Mouse (Mus musculus) heart, adult 2 months (tissue): ENCODE results near the gene Gnai2. TPM values are rescaled to one million over a fixed set of nuclear protein-coding genes. Genes with fewer than 3 reads are reported as not detected.

ENCODE experiments used
- DNase-seq, 2 experiments: peaks; one replicate each; pipeline ENCODE4 v3.0.0; 2021
- H3K27ac ChIP-seq: fragments of 200-600 bp; 2 replicates; pipeline ENCODE4 v1.8.1; 2022
- H3K27me3 ChIP-seq: fragments of 200-500 bp; 2 replicates; pipeline ENCODE4 v1.6.1; 2012; ENCODE audit warnings: mild to moderate bottlenecking, low read length, inconsistent platforms, mixed read lengths; ENCODE audit not compliant: control insufficient read depth, insufficient read depth
- H3K36me3 ChIP-seq: fragments of 200-500 bp; 2 replicates; pipeline ENCODE4 v1.6.1; 2012; ENCODE audit warnings: low read length, inconsistent platforms; ENCODE audit not compliant: control insufficient read depth, insufficient read depth
- H3K4me1 ChIP-seq: fragments of 200-500 bp; 2 replicates; pipeline ENCODE4 v1.6.1; 2011; ENCODE audit warnings: low read length; ENCODE audit not compliant: control insufficient read depth, insufficient read depth
- H3K4me3 ChIP-seq: fragments of 200-600 bp; 2 replicates; pipeline ENCODE4 v1.8.1; 2022
- H3K79me2 ChIP-seq: fragments of 200-500 bp; replicated peaks from 2 replicates; pipeline ENCODE4 v1.6.1; 2012; ENCODE audit warnings: mild to moderate bottlenecking, inconsistent platforms, low read length, moderate library complexity, mixed read lengths; ENCODE audit not compliant: control insufficient read depth, insufficient read depth
- H3K9ac ChIP-seq: fragments of 200-500 bp; 2 replicates; pipeline ENCODE4 v1.6.1; 2012; ENCODE audit warnings: low read depth, mild to moderate bottlenecking, control low read depth, inconsistent platforms, low read length, mixed read lengths
- CTCF ChIP-seq: fragments of 200-600 bp; IDR thresholded peaks from 2 replicates; pipeline ENCODE4 v1.8.1; 2022; ENCODE audit warnings: antibody characterized with exemption, mild to moderate bottlenecking, moderate library complexity
- EP300 ChIP-seq: fragments of 200-500 bp; IDR thresholded peaks from 2 replicates; pipeline ENCODE4 v1.6.1; 2011; ENCODE audit warnings: low read depth, low read length, control low read depth; ENCODE audit not compliant: insufficient read depth
- POLR2A ChIP-seq: fragments of 200-500 bp; IDR thresholded peaks from 2 replicates; pipeline ENCODE4 v1.6.1; 2011; ENCODE audit warnings: mild to moderate bottlenecking, low read depth, low read length, control low read depth; ENCODE audit not compliant: insufficient read depth
- WGBS: fragments of 180-500 bp; shearing (Covaris S2); methylation state at CpG from one replicate; pipeline ENCODE4 v1.1.7; 2018; 5-methylcytosine and 5-hydroxymethylcytosine counted together
- intact Hi-C: fragments of 180-260 bp; cut with DNase I; formaldehyde crosslinking; loops from one replicate; pipeline ENCODE4 v1.15.1; 2025
- polyA plus RNA-seq: library from polyadenylated mRNA; depleted of rRNA; stranded (reverse); fragments of >200 nt; gene quantifications from 2 replicates; pipeline ENCODE4 v1.2.3, GENCODE M21; 2012
- total RNA-seq, 2 experiments: library from RNA; stranded (reverse); gene quantifications; 2 replicates each; pipeline ENCODE4 v1.2.3; 2021

Gene Gnai2
- total and polyA plus RNA-seq, 3 experiments: 243 to 311 (median 250) TPM

- Histone ChIP-seq H3K27me3 (no peaks in the 10 kb centered on the region), H3K36me3 (no peaks in the 10 kb centered on the region), H3K4me1 (peaks cover 12% of the 10 kb centered on the region), H3K27ac (no peak overlapping the region), H3K79me2 (no peaks in the 10 kb centered on the region), H3K4me3 (no peak overlapping the region), H3K9ac (no peak overlapping the region)
- 78% methylated on average over 5 of the region's 5 CpGs for WGBS
- intact Hi-C loops: no loop called here
- DNase-seq: no peak
- TF ChIP-seq CTCF: no peak
- no peak for TF ChIP-seq EP300
- no peak for TF ChIP-seq POLR2A
Observed at GRCm38 (mm10) chr9:107598385-107598784, 36.8 kb downstream of the Gnai2 start.

- no peaks in the 10 kb centered on the region for H3K27me3 ChIP-seq
- no peaks in the 10 kb centered on the region for H3K36me3 ChIP-seq
- H3K79me2 ChIP-seq: no peaks in the 10 kb centered on the region
- peak; percentile 82 for DNase-seq
- peak overlapping the region; percentile 50 for H3K4me3 ChIP-seq
- TF ChIP-seq POLR2A (peak; percentile 72), EP300 (0 out of 2 replicates have a peak, but pooled peaks have one; percentile 34), CTCF (no peak)
- H3K9ac ChIP-seq: peak overlapping the region; percentile 76
- H3K4me1 ChIP-seq: peaks cover 9% of the 10 kb centered on the region
- WGBS: 45% methylated on average over 11 of the region's 11 CpGs
- intact Hi-C loops: no loop called here
- H3K27ac ChIP-seq: peak overlapping the region; percentile 98
Observed at GRCm38 (mm10) chr9:107596619-107597569, 38.3 kb downstream of the Gnai2 start.

GRCm38 (mm10) chr9:107594281-107595062, 40.7 kb downstream of the Gnai2 start:
- Histone ChIP-seq H3K27me3 (no peaks in the 10 kb centered on the region), H3K4me1 (peaks cover 9% of the 10 kb centered on the region), H3K4me3 (no peak overlapping the region), H3K9ac (no peak overlapping the region), H3K79me2 (no peaks in the 10 kb centered on the region), H3K36me3 (no peaks in the 10 kb centered on the region), H3K27ac (peak overlapping the region; percentile 74; the same call in 1 of the 2 replicates)
- intact Hi-C loops: no loop called here
- 62% methylated on average over 8 of the region's 8 CpGs for WGBS
- DNase-seq: no peak
- no peak for TF ChIP-seq CTCF
- TF ChIP-seq EP300: no peak
- TF ChIP-seq POLR2A: no peak

GRCm38 (mm10) chr9:107593101-107593976, 41.8 kb downstream of the Gnai2 start:
- Histone ChIP-seq H3K4me1 (peaks cover 9% of the 10 kb centered on the region), H3K9ac (no peak overlapping the region), H3K36me3 (no peaks in the 10 kb centered on the region), H3K79me2 (no peaks in the 10 kb centered on the region), H3K4me3 (no peak overlapping the region), H3K27ac (peak overlapping the region; percentile 74), H3K27me3 (no peaks in the 10 kb centered on the region)
- intact Hi-C loops: no loop called here
- DNase-seq: peak; percentile 57 to 77
- TF ChIP-seq CTCF: no peak
- no peak for TF ChIP-seq EP300
- TF ChIP-seq POLR2A: 0 out of 2 replicates have a peak, but pooled peaks have one; percentile 7
- WGBS: 61% methylated on average over 11 of the region's 11 CpGs

- no peaks in the 10 kb centered on the region for H3K79me2 ChIP-seq
- H3K9ac ChIP-seq: no peak overlapping the region
- 78% methylated on average over 6 of the region's 6 CpGs for WGBS
- no peak for DNase-seq
- TF ChIP-seq CTCF (no peak), POLR2A (no peak), EP300 (no peak)
- H3K36me3 ChIP-seq: no peaks in the 10 kb centered on the region
- no peaks in the 10 kb centered on the region for H3K27me3 ChIP-seq
- peaks cover 2% of the 10 kb centered on the region; the same call in 1 of the 2 replicates for H3K4me1 ChIP-seq
- no peak overlapping the region; the same call in 1 of the 2 replicates for H3K27ac ChIP-seq
- intact Hi-C loops: no loop called here
- no peak overlapping the region for H3K4me3 ChIP-seq
Observed at GRCm38 (mm10) chr9:107590773-107591060, 44.5 kb downstream of the Gnai2 start.
